Mouse (Mus musculus) myocyte (in vitro differentiated cells): ENCODE measurements around the gene Spaca5.

ENCODE experiments used
- CEBPB ChIP-seq: IDR thresholded peaks from 2 replicates; pipeline ENCODE4 v1.6.1; 2011; ENCODE audit warnings: mild to moderate bottlenecking, moderate library complexity; ENCODE audit not compliant: poor library complexity, insufficient read depth, severe bottlenecking
- E2F4 ChIP-seq: IDR thresholded peaks from one replicate; pipeline ENCODE4 v1.6.1; 2011; ENCODE audit warnings: mild to moderate bottlenecking, control low read depth, moderate library complexity; ENCODE audit not compliant: insufficient read depth
- MAX ChIP-seq: IDR thresholded peaks from one replicate; pipeline ENCODE4 v1.6.1; 2011; ENCODE audit warnings: low read depth, mild to moderate bottlenecking, control low read depth
- MYOD1 ChIP-seq, 3 experiments: IDR thresholded peaks; one replicate each; pipeline ENCODE4 v1.6.1; 2011; ENCODE audit warnings: control low read depth in 2 of 3, low read depth in 2 of 3, mild to moderate bottlenecking in 2 of 3, moderate library complexity in 1 of 3; ENCODE audit not compliant: insufficient read length in 2 of 3, control insufficient read depth in 1 of 3
- MYOG ChIP-seq, 3 experiments: IDR thresholded peaks; one replicate each; pipeline ENCODE4 v1.6.1; 2011; ENCODE audit warnings: control low read depth in 2 of 3, low read depth in 2 of 3, mild to moderate bottlenecking in 2 of 3; ENCODE audit not compliant: insufficient read length in 2 of 3, control insufficient read depth in 1 of 3, insufficient read depth in 1 of 3
- POLR2A ChIP-seq: IDR thresholded peaks from one replicate; pipeline ENCODE4 v1.6.1; 2011; ENCODE audit warnings: low read depth, mild to moderate bottlenecking, control low read depth, moderate library complexity; ENCODE audit not compliant: insufficient read length
- POLR2AphosphoS2 ChIP-seq: IDR thresholded peaks from one replicate; pipeline ENCODE4 v1.6.1; 2011; ENCODE audit warnings: low read depth, control low read depth; ENCODE audit not compliant: insufficient read length
- REST ChIP-seq: IDR thresholded peaks from one replicate; pipeline ENCODE4 v1.6.1; 2011; ENCODE audit warnings: mild to moderate bottlenecking, control low read depth, moderate library complexity; ENCODE audit not compliant: insufficient read depth, insufficient read length
- SRF ChIP-seq: IDR thresholded peaks from one replicate; pipeline ENCODE4 v1.6.1; 2011; ENCODE audit warnings: low read depth; ENCODE audit not compliant: control insufficient read depth, insufficient read length
- TCF12 ChIP-seq: IDR thresholded peaks from one replicate; pipeline ENCODE4 v1.6.1; 2011; ENCODE audit warnings: mild to moderate bottlenecking, control low read depth; ENCODE audit not compliant: poor library complexity, insufficient read depth, severe bottlenecking
- TCF3 ChIP-seq: IDR thresholded peaks from one replicate; pipeline ENCODE4 v1.6.1; 2011; ENCODE audit warnings: low read depth, control low read depth; ENCODE audit not compliant: insufficient read length
- USF1 ChIP-seq: IDR thresholded peaks from one replicate; pipeline ENCODE4 v1.6.1; 2011; ENCODE audit warnings: low read depth, mild to moderate bottlenecking, control low read depth, moderate library complexity

DNA sequence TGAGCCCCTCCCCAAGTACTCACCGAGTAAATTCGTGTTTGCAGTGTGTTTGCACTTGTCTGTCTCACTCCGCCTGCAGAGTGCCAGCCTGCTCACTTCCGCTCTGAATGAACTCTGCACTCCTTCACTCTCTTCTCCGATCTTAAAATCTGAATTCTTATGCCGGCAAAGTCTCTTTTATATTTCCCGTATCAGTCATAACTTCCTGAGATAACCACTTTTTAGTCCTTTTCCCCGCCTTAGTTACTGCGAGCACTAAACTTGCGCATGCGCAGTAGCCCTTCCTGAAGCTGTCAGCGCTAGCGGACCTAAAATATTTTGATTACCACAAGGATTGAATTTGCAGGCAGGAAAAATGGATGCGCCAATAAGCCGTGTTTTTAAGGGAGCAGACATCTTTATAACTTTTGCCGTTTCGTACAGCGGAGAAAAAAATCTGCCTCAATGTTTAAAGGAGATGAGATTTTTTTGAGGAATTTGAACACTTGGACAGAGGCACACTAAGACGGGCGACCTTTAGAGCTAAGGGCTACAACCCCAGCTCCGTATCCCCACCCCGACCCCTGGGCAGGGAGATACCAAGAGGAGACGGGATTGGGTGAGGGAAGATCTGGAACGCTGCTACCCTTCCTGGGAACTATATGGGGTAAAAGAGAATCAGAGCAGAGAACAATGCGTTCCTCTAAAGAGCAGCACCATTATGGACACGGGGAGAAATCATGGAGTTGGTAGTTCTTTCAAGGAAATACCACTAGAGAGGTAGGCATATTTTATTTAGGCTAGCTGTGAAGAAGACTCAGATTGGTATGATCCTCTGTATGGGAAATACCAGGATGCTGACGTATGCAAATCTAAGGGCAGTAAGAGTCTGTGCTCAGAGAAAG is 21.0 kb downstream of the Spaca5 start, which contains the start of gene Zfp300:
- no peak for TF ChIP-seq POLR2A
- no peak for TF ChIP-seq E2F4
- no peak for TF ChIP-seq USF1
- no peak for TF ChIP-seq MAX
- no peak for TF ChIP-seq MYOD1 (IDR thresholded peaks at IDR 0.05; ENCODE audit: control insufficient read depth in 1 of 3, insufficient read length in 2 of 3, low read depth in 2 of 3)
- TF ChIP-seq CEBPB = no peak
- TF ChIP-seq TCF12 = no peak
- no peak for TF ChIP-seq TCF3
- TF ChIP-seq MYOG (IDR thresholded peaks at IDR 0.05; ENCODE audit: control insufficient read depth in 1 of 3, insufficient read depth in 1 of 3, insufficient read length in 2 of 3, low read depth in 2 of 3) = no peak
- no peak for TF ChIP-seq POLR2AphosphoS2
- TF ChIP-seq REST = no peak
- no peak for TF ChIP-seq SRF
